33 mouse cellular contexts compared by ENCODE assay signal in genomic region chr5:90753934-90754333, GRCm38 (mm10). TPM values are rescaled to one million over a fixed set of nuclear protein-coding genes. Genes with fewer than 3 reads are reported as not detected.
A peak's percentile ranks its signal among the peaks of the same experiment; 100 is the strongest.
DNase-seq lines count a peak whose midpoint lies in the region; ATAC-seq and TF ChIP-seq lines count a peak whose summit lies in the region.
"Had no signal": no experiment of that assay in that cellular context is flagged by ENCODE, and none has a peak within 500 bp of the region (broad histone marks: within the 10 kb centered on the region; RNA-seq: fewer than 3 reads in every experiment).

No protein-coding gene starts in this region.

- H3K4me1 ChIP-seq in lung, postnatal 0 days (ENCODE audit: insufficient read depth, low read depth, low read length), result peaks cover 2% of the 10 kb centered on the region; the same call in 1 of the 2 replicates
- H3K4me1 ChIP-seq in liver, postnatal 0 days (ENCODE audit: insufficient read depth), result peaks cover 3% of the 10 kb centered on the region; the same call in 1 of the 2 replicates

- peak; percentile 36 for DNase-seq in lung, postnatal 0 days (ENCODE audit: low spot score)
- DNase-seq in lung, adult 18-20 months, result no peak
- peak; percentile 50 for DNase-seq in Muller cell, postnatal 12 days (ENCODE audit: inconsistent ontology term)
- DNase-seq in liver, postnatal 0 days, result no peak
- DNase-seq in left cerebral cortex, adult 9 months (ENCODE audit: low spot score in 2 of 2), result no peak
- DNase-seq in layer of hippocampus, postnatal 14 days (ENCODE audit: low spot score in 2 of 2), result no peak
- DNase-seq: adrenal gland, postnatal 10 days; adrenal gland, postnatal 36 days; cerebellum, adult 18-20 months; cerebellum, adult 9-10 months; cerebellum, postnatal 25 days; forebrain, postnatal 0 days; gastrocnemius, postnatal 36 days; heart, adult 18-20 months; heart, postnatal 10 days; heart, postnatal 36 days had no signal

- no peak overlapping the region for H3K4me3 ChIP-seq in lung, postnatal 0 days (ENCODE audit: low read depth, low read length)
- H3K4me3 ChIP-seq in liver, postnatal 0 days (ENCODE audit: low read depth, low read length), result no peak overlapping the region
- H3K4me3 ChIP-seq: embryonic facial prominence, embryonic 12.5 days; embryonic facial prominence, embryonic 15.5 days; heart, embryonic 12.5 days; heart, embryonic 15.5 days; hindbrain, embryonic 10.5 days; hindbrain, embryonic 13.5 days; intestine, embryonic 15.5 days had no signal

- TF ChIP-seq EP300 in lung, postnatal 0 days (IDR thresholded peaks at IDR 0.05), result peak; percentile 19; the same call in 1 of the 2 replicates
- TF ChIP-seq EP300 in liver, postnatal 0 days (IDR thresholded peaks at IDR 0.05; ENCODE audit: low read depth), result no peak

- H3K9ac ChIP-seq in lung, postnatal 0 days (replicated peaks; ENCODE audit: low read depth), result no peak overlapping the region
- no peak overlapping the region for H3K9ac ChIP-seq in liver, postnatal 0 days (replicated peaks)
- H3K9ac ChIP-seq: embryonic facial prominence, embryonic 12.5 days; embryonic facial prominence, embryonic 15.5 days; forebrain, postnatal 0 days; heart, embryonic 12.5 days; heart, embryonic 15.5 days; hindbrain, embryonic 13.5 days; intestine, embryonic 15.5 days had no signal

- 83% methylated on average over 1 of the region's 1 CpGs for WGBS in lung, postnatal 0 days
- WGBS in liver, postnatal 0 days (ENCODE audit: insufficient replicate concordance), result 84% methylated on average over 1 of the region's 1 CpGs

- no peaks in the 10 kb centered on the region for H3K27me3 ChIP-seq in lung, postnatal 0 days (replicated peaks; ENCODE audit: insufficient read depth, low read length)
- H3K27me3 ChIP-seq in liver, postnatal 0 days (ENCODE audit: insufficient read depth, low read length), result no peaks in the 10 kb centered on the region
- H3K27me3 ChIP-seq: CH12.LX; intestine, embryonic 15.5 days had no signal

- no peak overlapping the region for H3K27ac ChIP-seq in lung, postnatal 0 days (ENCODE audit: low read length)
- H3K27ac ChIP-seq in liver, postnatal 0 days (ENCODE audit: low read depth), result no peak overlapping the region
- H3K27ac ChIP-seq: embryonic facial prominence, embryonic 12.5 days; embryonic facial prominence, embryonic 15.5 days; heart, embryonic 15.5 days; hindbrain, embryonic 10.5 days; hindbrain, embryonic 13.5 days; intestine, embryonic 15.5 days had no signal

- TF ChIP-seq CTCF in lung, postnatal 0 days (IDR thresholded peaks at IDR 0.05), result no peak
- no peak for TF ChIP-seq CTCF in liver, postnatal 0 days (IDR thresholded peaks at IDR 0.05; ENCODE audit: low read depth)

- H3K36me3 ChIP-seq in lung, postnatal 0 days (ENCODE audit: insufficient read depth, low read length), result no peaks in the 10 kb centered on the region
- no peaks in the 10 kb centered on the region for H3K36me3 ChIP-seq in liver, postnatal 0 days (replicated peaks; ENCODE audit: insufficient read depth, low read length)
- H3K36me3 ChIP-seq: embryonic facial prominence, embryonic 12.5 days; embryonic facial prominence, embryonic 15.5 days; G1E; heart, embryonic 12.5 days; heart, embryonic 15.5 days; hindbrain, embryonic 10.5 days; hindbrain, embryonic 13.5 days; intestine, embryonic 15.5 days had no signal

- H3K9me3 ChIP-seq in lung, postnatal 0 days (ENCODE audit: low read length), result no peaks in the 10 kb centered on the region
- no peaks in the 10 kb centered on the region for H3K9me3 ChIP-seq in liver, postnatal 0 days (ENCODE audit: low read length)
- H3K9me3 ChIP-seq: embryonic facial prominence, embryonic 12.5 days; embryonic facial prominence, embryonic 15.5 days; G1E; heart, embryonic 12.5 days; heart, embryonic 15.5 days; hindbrain, embryonic 10.5 days; hindbrain, embryonic 13.5 days; intestine, embryonic 15.5 days had no signal

- ATAC-seq in lung, postnatal 0 days, result no peak
- peak; percentile 58 for ATAC-seq in granulocyte monocyte progenitor cell, adult 5-6 weeks (replicated peaks; ENCODE audit: poor library complexity, severe bottlenecking)
- no peak for ATAC-seq in liver, postnatal 0 days
- ATAC-seq: forebrain, embryonic 14.5 days; forebrain, postnatal 0 days; hindbrain, embryonic 16.5 days; intestine, embryonic 15.5 days had no signal

- no peak overlapping the region for H3K4me2 ChIP-seq in lung, postnatal 0 days (replicated peaks; ENCODE audit: low read depth, low read length)
- H3K4me2 ChIP-seq in liver, postnatal 0 days (ENCODE audit: low read depth, low read length), result no peak overlapping the region
- H3K4me2 ChIP-seq: embryonic facial prominence, embryonic 12.5 days; embryonic facial prominence, embryonic 15.5 days; heart, embryonic 12.5 days; heart, embryonic 15.5 days; hindbrain, embryonic 13.5 days; intestine, embryonic 15.5 days had no signal

RNA-seq across cellular contexts. Expression of gene Cxcl5, which starts 5.2 kb away (rescaled TPM):
- 0.26 and 9.8 TPM in 2 replicates for polyA plus RNA-seq in lung, postnatal 0 days (2015; fragmentation: Nextera tagmentation; extraction: Ambion mirVana)
- not detected in 2 replicates for total RNA-seq in granulocyte monocyte progenitor cell, adult 5-6 weeks (2014; fragmentation: Nextera tagmentation)
- not detected in 2 replicates for total RNA-seq in granulocyte monocyte progenitor cell, adult 5-6 weeks (2017)
- 1.7 and 1.9 TPM in 2 replicates for polyA plus RNA-seq in liver, postnatal 0 days (2015; fragmentation: Nextera tagmentation; extraction: Ambion mirVana)
- under 1 TPM in 1 of 2 experiments, not detected in 1; 0.35 TPM for total RNA-seq in layer of hippocampus, postnatal 14 days (2021)
- total RNA-seq: adrenal gland, adult 18-20 months; adrenal gland, postnatal 10 days; adrenal gland, postnatal 36 days; CH12.LX; common myeloid progenitor, adult 5-6 weeks; G1E; gastrocnemius, adult 8-10 months; gastrocnemius, postnatal 36 days; heart, postnatal 10 days had no signal
- polyA plus RNA-seq: forebrain, embryonic 11.5 days; G1E; heart, embryonic 12.5 days; heart, embryonic 15.5 days; hindbrain, embryonic 10.5 days had no signal

RNA-seq across cellular contexts. Expression of gene Ppbp, which starts 14.4 kb away (rescaled TPM):
- polyA plus RNA-seq in lung, postnatal 0 days (2015; fragmentation: Nextera tagmentation; extraction: Ambion mirVana), result 15.6 and 18.3 TPM in 2 replicates
- not detected in 2 replicates for total RNA-seq in granulocyte monocyte progenitor cell, adult 5-6 weeks (2014; fragmentation: Nextera tagmentation)
- not detected in 2 replicates for total RNA-seq in granulocyte monocyte progenitor cell, adult 5-6 weeks (2017)
- 257 and 263 TPM in 2 replicates for polyA plus RNA-seq in liver, postnatal 0 days (2015; fragmentation: Nextera tagmentation; extraction: Ambion mirVana)
- total RNA-seq in layer of hippocampus, postnatal 14 days (2021), result not detected
- total RNA-seq: CH12.LX had no signal

RNA-seq across cellular contexts. Expression of gene Pf4, which starts 18.3 kb away (rescaled TPM):
- polyA plus RNA-seq in lung, postnatal 0 days (2015; fragmentation: Nextera tagmentation; extraction: Ambion mirVana), result 152 and 164 TPM in 2 replicates
- 5.8 TPM in 1 of 2 replicates, not detected in the other for total RNA-seq in granulocyte monocyte progenitor cell, adult 5-6 weeks (2014; fragmentation: Nextera tagmentation)
- 2.4 and 6.6 TPM in 2 replicates for total RNA-seq in granulocyte monocyte progenitor cell, adult 5-6 weeks (2017)
- 704 and 712 TPM in 2 replicates for polyA plus RNA-seq in liver, postnatal 0 days (2015; fragmentation: Nextera tagmentation; extraction: Ambion mirVana)
- 1 to 10 TPM; 2.3 to 5.0 TPM for total RNA-seq in layer of hippocampus, postnatal 14 days (2021)
- total RNA-seq: CH12.LX had no signal

RNA-seq across cellular contexts. Expression of gene Cxcl3, which starts 32.0 kb away (rescaled TPM):
- polyA plus RNA-seq in lung, postnatal 0 days (2015; fragmentation: Nextera tagmentation; extraction: Ambion mirVana), result 0.42 and 2.5 TPM in 2 replicates
- not detected in 2 replicates for total RNA-seq in granulocyte monocyte progenitor cell, adult 5-6 weeks (2014; fragmentation: Nextera tagmentation)
- 0.21 TPM in 1 of 2 replicates, not detected in the other for total RNA-seq in granulocyte monocyte progenitor cell, adult 5-6 weeks (2017)
- not detected in 2 replicates for polyA plus RNA-seq in liver, postnatal 0 days (2015; fragmentation: Nextera tagmentation; extraction: Ambion mirVana)
- total RNA-seq in layer of hippocampus, postnatal 14 days (2021), result not detected
- total RNA-seq: adrenal gland, adult 18-20 months; adrenal gland, postnatal 10 days; adrenal gland, postnatal 36 days; CH12.LX; forebrain, postnatal 0 days; gastrocnemius, adult 8-10 months; gastrocnemius, postnatal 36 days; heart, adult 18-20 months; heart, postnatal 10 days; heart, postnatal 36 days had no signal
- polyA plus RNA-seq: forebrain, embryonic 11.5 days; forebrain, embryonic 14.5 days; forebrain, postnatal 0 days; frontal cortex, adult 2 months; heart, embryonic 12.5 days; heart, embryonic 15.5 days; hindbrain, embryonic 10.5 days; hindbrain, embryonic 13.5 days had no signal

RNA-seq across cellular contexts. Expression of gene Cxcl15, which starts 40.4 kb away (rescaled TPM):
- polyA plus RNA-seq in lung, postnatal 0 days (2015; fragmentation: Nextera tagmentation; extraction: Ambion mirVana), result 546 and 609 TPM in 2 replicates
- total RNA-seq in granulocyte monocyte progenitor cell, adult 5-6 weeks (2014; fragmentation: Nextera tagmentation), result not detected in 2 replicates
- not detected in 2 replicates for total RNA-seq in granulocyte monocyte progenitor cell, adult 5-6 weeks (2017)
- polyA plus RNA-seq in liver, postnatal 0 days (2015; fragmentation: Nextera tagmentation; extraction: Ambion mirVana), result 0.08 TPM in 1 of 2 replicates, not detected in the other
- total RNA-seq in layer of hippocampus, postnatal 14 days (2021), result not detected
- total RNA-seq: adrenal gland, adult 18-20 months; adrenal gland, postnatal 10 days; adrenal gland, postnatal 36 days; CH12.LX; common myeloid progenitor, adult 5-6 weeks; forebrain, postnatal 0 days; gastrocnemius, adult 8-10 months; gastrocnemius, postnatal 36 days; heart, postnatal 10 days; heart, postnatal 36 days had no signal
- polyA plus RNA-seq: forebrain, embryonic 11.5 days; forebrain, embryonic 14.5 days; forebrain, postnatal 0 days; frontal cortex, adult 2 months; G1E; heart, embryonic 12.5 days; hindbrain, embryonic 10.5 days; hindbrain, embryonic 13.5 days; hindbrain, embryonic 16.5 days had no signal

Comparison
In these comparisons a context has a peak if more than half of its experiments do, and no peak if none do; other contexts are left out.
1. DNase-seq: peak in lung, postnatal 0 days (single experiment) and Muller cell, postnatal 12 days (single experiment); none in lung, adult 18-20 months (0 of 2), liver, postnatal 0 days (single experiment), left cerebral cortex, adult 9 months (0 of 2) and layer of hippocampus, postnatal 14 days (0 of 2).